Mouse (Mus musculus) MEL (cell line): ENCODE measurements around the gene Nop2. TPM values are rescaled to one million over a fixed set of nuclear protein-coding genes. Genes with fewer than 3 reads are reported as not detected.
"Not testable (repeated sequence)": the region's sequence is repeated elsewhere in the genome, so short reads cannot be mapped to it uniquely, and the experiment has no call there.

Source experiments
- DNase-seq: peaks from one replicate; pipeline ENCODE4 v3.0.0; 2011; ENCODE audit warnings: low read depth, low spot score
- H3K27ac ChIP-seq: 2 replicates; pipeline ENCODE4 v1.5.1; 2012; ENCODE audit warnings: low read depth, mild to moderate bottlenecking, control low read depth, low read length, moderate library complexity; ENCODE audit not compliant: control insufficient read depth
- H3K27me3 ChIP-seq, 2 experiments: fragments of 150-350 bp in 1 of 2; sonication (generic) in 1 of 2; 2 replicates each; pipeline ENCODE4 v1.6.1; 2012; ENCODE audit warnings: low read length in 2 of 2, mild to moderate bottlenecking in 2 of 2, improper control_type of control experiment in 1 of 2, moderate library complexity in 1 of 2; ENCODE audit not compliant: insufficient read depth in 2 of 2, control insufficient read depth in 1 of 2
- H3K36me3 ChIP-seq, 2 experiments: 2 replicates each; pipeline ENCODE4 v1.6.1; 2012 to 2014; ENCODE audit warnings: low read length in 2 of 2, improper control_type of control experiment in 1 of 2, inconsistent platforms in 1 of 2, mild to moderate bottlenecking in 1 of 2; ENCODE audit not compliant: insufficient read depth in 2 of 2, control insufficient read depth in 1 of 2
- H3K4me1 ChIP-seq, 2 experiments: fragments of 150-350 bp in 1 of 2; sonication (generic) in 1 of 2; 2 replicates each; pipeline ENCODE4 v1.6.1; 2012; ENCODE audit warnings: low read length in 2 of 2, improper control_type of control experiment in 1 of 2, mild to moderate bottlenecking in 1 of 2; ENCODE audit not compliant: insufficient read depth in 2 of 2, control insufficient read depth in 1 of 2
- H3K4me3 ChIP-seq, 2 experiments: fragments of 150-350 bp in 1 of 2; sonication (generic) in 1 of 2; 2 replicates each; pipeline ENCODE4 v1.5.1; 2012; ENCODE audit warnings: low read depth in 2 of 2, low read length in 2 of 2, mild to moderate bottlenecking in 2 of 2, moderate library complexity in 2 of 2, control low read depth in 1 of 2, improper control_type of control experiment in 1 of 2; ENCODE audit not compliant: control insufficient read depth in 1 of 2, insufficient read depth in 1 of 2
- H3K79me2 ChIP-seq: 2 replicates; pipeline ENCODE4 v1.6.1; 2012; ENCODE audit warnings: mild to moderate bottlenecking, low read length, moderate library complexity; ENCODE audit not compliant: control insufficient read depth, poor library complexity, insufficient read depth
- H3K9ac ChIP-seq: 2 replicates; pipeline ENCODE4 v1.6.1; 2012; ENCODE audit warnings: low read depth, mild to moderate bottlenecking, control low read depth, low read length, moderate library complexity; ENCODE audit not compliant: control insufficient read depth, poor library complexity, severe bottlenecking
- H3K9me3 ChIP-seq: fragments of 150-350 bp; sonication (generic); replicated peaks from 2 replicates; pipeline ENCODE4 v1.6.1; 2012; ENCODE audit warnings: mild to moderate bottlenecking, low read length, improper control_type of control experiment, moderate library complexity; ENCODE audit not compliant: insufficient read depth
- CHD2 ChIP-seq: IDR thresholded peaks from 2 replicates; pipeline ENCODE4 v1.6.1; 2011; ENCODE audit warnings: low read length, improper control_type of control experiment
- CTCF ChIP-seq, 3 experiments: IDR thresholded peaks in 2 of 3; conservative IDR thresholded peaks in 1 of 3; 2 replicates each; pipeline ENCODE4 v1.5.1; 2011 to 2012; ENCODE audit warnings: low read length in 3 of 3, low read depth in 2 of 3, mild to moderate bottlenecking in 2 of 3, improper control_type of control experiment in 1 of 3, inconsistent platforms in 1 of 3, mixed read lengths in 1 of 3, moderate library complexity in 1 of 3; ENCODE audit not compliant: control insufficient read depth in 1 of 3, insufficient read depth in 1 of 3, poor library complexity in 1 of 3, severe bottlenecking in 1 of 3
- EP300 ChIP-seq, 2 experiments: IDR thresholded peaks; 2 replicates each; pipeline ENCODE4 v1.6.1; 2011; ENCODE audit warnings: improper control_type of control experiment in 2 of 2, low read length in 2 of 2, low read depth in 1 of 2, mild to moderate bottlenecking in 1 of 2
- ETS1 ChIP-seq: IDR thresholded peaks from 2 replicates; pipeline ENCODE4 v1.6.1; 2012; ENCODE audit warnings: low read depth, mild to moderate bottlenecking, inconsistent platforms, low read length, improper control_type of control experiment, moderate library complexity
- MAFK ChIP-seq: IDR thresholded peaks from 2 replicates; pipeline ENCODE4 v1.6.1; 2011; ENCODE audit warnings: low read depth, mild to moderate bottlenecking, low read length, improper control_type of control experiment, borderline replicate concordance
- POLR2A ChIP-seq, 2 experiments: IDR thresholded peaks; 2 replicates each; pipeline ENCODE4 v1.6.1; 2011 to 2012; ENCODE audit warnings: low read length in 2 of 2, mild to moderate bottlenecking in 2 of 2, control low read depth in 1 of 2, improper control_type of control experiment in 1 of 2, low read depth in 1 of 2, moderate library complexity in 1 of 2; ENCODE audit not compliant: control insufficient read depth in 1 of 2, insufficient read depth in 1 of 2, poor library complexity in 1 of 2
- RAD21 ChIP-seq: IDR thresholded peaks from 2 replicates; pipeline ENCODE4 v1.6.1; 2011; ENCODE audit warnings: mild to moderate bottlenecking, low read depth, low read length, improper control_type of control experiment
- SMC3 ChIP-seq: IDR thresholded peaks from 2 replicates; pipeline ENCODE4 v1.6.1; 2011; ENCODE audit warnings: low read depth, low read length, improper control_type of control experiment
- polyA plus RNA-seq, 2 experiments: library from polyadenylated mRNA; stranded (reverse) in 1 of 2; unstranded in 1 of 2; fragments of >175 nt in 1 of 2; fragments of >200 nt in 1 of 2; gene quantifications; 2 replicates each; pipeline versions ENCODE4 v1.2.1 to v1.2.4; 2012; ENCODE audit warnings: low replicate concordance in 2 of 2, low read depth in 1 of 2; ENCODE audit not compliant: insufficient read length in 2 of 2, insufficient read depth in 1 of 2, missing spikeins in 1 of 2
- total RNA-seq: library from RNA; depleted of rRNA; stranded (reverse); fragments of 300-350 nt; gene quantifications from 2 replicates; pipeline ENCODE4 v1.2.3, GENCODE M21; 2012

The Nop2 gene
- total and polyA plus RNA-seq, 3 experiments: 221 to 337 (median 263) TPM

- TF ChIP-seq MAFK (no peak), CHD2 (peak; percentile 79), EP300 (IDR thresholded peaks at IDR 0.05; ENCODE audit: low read depth in 1 of 2, low read length in 2 of 2) (peak in 1 of 2 experiments; percentile 57; a peak in 1 of 4 replicates)
Observed at GRCm38 (mm10) chr6:125160854-125161760, 29.4 kb downstream of the Nop2 start (continued).

GRCm38 (mm10) chr6:125161971-125162370 is 30.3 kb downstream of the Nop2 start:
- H3K27me3 ChIP-seq, H3K9me3 ChIP-seq, H3K4me3 ChIP-seq, H3K9ac ChIP-seq, H3K27ac ChIP-seq: not testable (repeated sequence)
- TF ChIP-seq POLR2A (IDR thresholded peaks at IDR 0.05; ENCODE audit: control insufficient read depth in 1 of 2, insufficient read depth in 1 of 2, low read depth in 1 of 2, low read length in 2 of 2, poor library complexity in 1 of 2) (0 out of 4 replicates have a peak, but pooled peaks of 1 of the 2 experiments have one; percentile 16), CTCF (IDR thresholded peaks at IDR 0.05 in 2 of 3, conservative IDR thresholded peaks at IDR 0.05 in 1 of 3; ENCODE audit: control insufficient read depth in 1 of 3, insufficient read depth in 1 of 3, low read depth in 2 of 3, low read length in 3 of 3, poor library complexity in 1 of 3, severe bottlenecking in 1 of 3) (peak; percentile 47 to 54 (median 53)), RAD21 (peak; percentile 25), SMC3 (peak; percentile 39), ETS1 (0 out of 2 replicates have a peak, but pooled peaks have one; percentile 8)
- peak; percentile 87 for DNase-seq
- Histone ChIP-seq H3K36me3 (peaks cover 0 to 29% of the 10 kb centered on the region in 2 experiments; a peak in 3 of 4 replicates), H3K4me1 (peaks cover 0 to 41% of the 10 kb centered on the region in 2 experiments; a peak in 3 of 4 replicates), H3K79me2 (peaks cover 32% of the 10 kb centered on the region)

- peaks cover 3 to 46% of the 10 kb centered on the region in 2 experiments for H3K4me1 ChIP-seq
- peaks cover 0 to 36% of the 10 kb centered on the region in 2 experiments; a peak in 3 of 4 replicates for H3K36me3 ChIP-seq
- peak overlapping the region in 1 of 2 experiments; percentile 5; a peak in 1 of 4 replicates for H3K4me3 ChIP-seq
Observed at GRCm38 (mm10) chr6:125162615-125163305, 31.1 kb downstream of the Nop2 start.

More at GRCm38 (mm10) chr6:125162615-125163305, 31.1 kb downstream of the Nop2 start:
- H3K27me3 ChIP-seq, H3K9me3 ChIP-seq, H3K9ac ChIP-seq: not testable (repeated sequence)
- TF ChIP-seq POLR2A (IDR thresholded peaks at IDR 0.05; ENCODE audit: control insufficient read depth in 1 of 2, insufficient read depth in 1 of 2, low read depth in 1 of 2, low read length in 2 of 2, poor library complexity in 1 of 2): peak in 1 of 2 experiments; percentile 57; a peak in 1 of 4 replicates
- peaks cover 26% of the 10 kb centered on the region for H3K79me2 ChIP-seq
- peak; percentile 47 for DNase-seq
- H3K27ac ChIP-seq: peak overlapping the region; percentile 20
